Mouse (Mus musculus): ENCODE measurements at regions not wholly inside any gene's neighbourhood (a gene's known extent, or its start where the extent isn't known, plus 50 kb on each side); places are given as distances from the start of the nearest gene placed in this dataset.

- no peak for TF ChIP-seq POLR2A (IDR thresholded peaks at IDR 0.05; ENCODE audit: borderline replicate concordance, extremely low read depth, insufficient read depth, insufficient read length, poor library complexity, severe bottlenecking)
- no peak for TF ChIP-seq CTCF (IDR thresholded peaks at IDR 0.05; ENCODE audit: borderline replicate concordance, extremely low read depth, insufficient read depth, insufficient read length)
These were observed 87.7 kb downstream of the Tpra1 start for GRCm38 (mm10) chr6:88989617-88990299.

Measured in brain, embryonic 14.5 days (tissue).